Mouse (Mus musculus) ES-E14 (cell line): ENCODE measurements around the gene Ero1lb. TPM values are rescaled to one million over a fixed set of nuclear protein-coding genes. Genes with fewer than 3 reads are reported as not detected.

Experiments used
- DNase-seq: peaks from one replicate; pipeline ENCODE4 v3.0.0-alpha.2; 2013; ENCODE audit warnings: low read depth, low spot score
- H3K27ac ChIP-seq: 2 replicates; pipeline ENCODE4 v1.5.1; 2012; ENCODE audit warnings: low read depth, mild to moderate bottlenecking, low read length, moderate library complexity, mixed read lengths; ENCODE audit not compliant: poor library complexity, insufficient read depth, severe bottlenecking
- H3K36me3 ChIP-seq: 2 replicates; pipeline ENCODE4 v1.6.1; 2012; ENCODE audit warnings: mild to moderate bottlenecking, low read length, moderate library complexity, mixed read lengths; ENCODE audit not compliant: control insufficient read depth, poor library complexity, insufficient read depth, severe bottlenecking
- H3K4me1 ChIP-seq, 2 experiments: fragments of 150-350 bp in 1 of 2; sonication (generic) in 1 of 2; 2 replicates each; pipeline ENCODE4 v1.6.1; 2012; ENCODE audit warnings: low read length in 2 of 2, mild to moderate bottlenecking in 1 of 2, mixed read lengths in 1 of 2; ENCODE audit not compliant: control insufficient read depth in 2 of 2, insufficient read depth in 2 of 2, poor library complexity in 1 of 2
- H3K4me3 ChIP-seq, 2 experiments: fragments of 150-350 bp in 1 of 2; sonication (generic) in 1 of 2; 2 replicates each; pipeline ENCODE4 v1.5.1; 2012; ENCODE audit warnings: low read length in 2 of 2, low read depth in 1 of 2, mild to moderate bottlenecking in 1 of 2, mixed read lengths in 1 of 2; ENCODE audit not compliant: insufficient read depth in 1 of 2, poor library complexity in 1 of 2, severe bottlenecking in 1 of 2
- H3K9ac ChIP-seq: 2 replicates; pipeline ENCODE4 v1.6.1; 2012; ENCODE audit warnings: low read depth, mild to moderate bottlenecking, low read length, mixed read lengths; ENCODE audit not compliant: poor library complexity, insufficient read depth, severe bottlenecking
- H3K9me3 ChIP-seq: fragments of 150-350 bp; sonication (generic); 2 replicates; pipeline ENCODE4 v1.6.1; 2012; ENCODE audit warnings: low read depth, mild to moderate bottlenecking, low read length; ENCODE audit not compliant: control insufficient read depth, insufficient read depth
- CHD2 ChIP-seq: IDR thresholded peaks from 2 replicates; pipeline ENCODE4 v1.6.1; 2014; ENCODE audit warnings: mild to moderate bottlenecking, low read depth, low read length, inconsistent platforms
- HCFC1 ChIP-seq: IDR thresholded peaks from 2 replicates; pipeline ENCODE4 v1.6.1; 2012; ENCODE audit warnings: low read length, inconsistent platforms, borderline replicate concordance; ENCODE audit not compliant: insufficient read depth
- MAFK ChIP-seq: IDR thresholded peaks from 2 replicates; pipeline ENCODE4 v1.6.1; 2014; ENCODE audit warnings: mild to moderate bottlenecking, low read depth, low read length, inconsistent platforms; ENCODE audit not compliant: insufficient read depth
- ZC3H11A ChIP-seq: IDR thresholded peaks from 2 replicates; pipeline ENCODE4 v1.6.1; 2012; ENCODE audit warnings: low read depth, mild to moderate bottlenecking, inconsistent platforms, low read length, borderline replicate concordance
- ZNF384 ChIP-seq: IDR thresholded peaks from 2 replicates; pipeline ENCODE4 v1.6.1; 2012; ENCODE audit warnings: low read depth, low read length, inconsistent platforms
- in situ Hi-C, 2 experiments: fragments of 600-800 bp; cut with MboI; formaldehyde crosslinking; loops; one replicate each; pipeline ENCODE4 v1.15.1; 2025; ENCODE audit warnings: low sequenced_read_pairs in 2 of 2, inconsistent platforms in 1 of 2; ENCODE audit not compliant: unreplicated experiment in 2 of 2
- total RNA-seq: library from RNA; depleted of rRNA; stranded (reverse); fragments of 300-350 nt; gene quantifications from 2 replicates; pipeline ENCODE4 v1.2.3, GENCODE M21; 2012

Gene Ero1lb
- total RNA-seq, 1 experiment, result 3.7 TPM

DNA sequence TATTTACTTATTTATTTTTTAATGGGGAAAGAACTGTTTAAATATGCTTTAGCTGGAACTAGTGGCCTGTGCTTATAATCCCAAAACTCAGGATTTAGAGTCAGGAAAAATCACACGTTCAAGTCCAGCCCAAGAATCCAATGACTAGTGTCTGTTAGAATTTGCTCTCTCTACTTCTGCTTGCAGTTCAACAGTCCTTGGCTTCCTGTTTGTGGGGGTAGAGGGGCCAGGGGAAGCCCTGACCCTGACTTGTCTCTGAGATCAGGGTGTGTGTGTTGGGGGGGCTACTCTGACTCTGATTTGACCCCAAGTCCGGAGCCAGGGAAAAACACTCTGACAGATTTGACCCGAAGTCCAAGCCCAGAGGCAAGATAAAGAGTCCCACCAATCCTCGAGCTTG, 40.0 kb upstream of the Ero1lb start:
- H3K9me3 ChIP-seq, result no peaks in the 10 kb centered on the region
- H3K9ac ChIP-seq, result no peak overlapping the region
- H3K27ac ChIP-seq, result no peak overlapping the region
- H3K4me3 ChIP-seq, result no peak overlapping the region
- no peaks in the 10 kb centered on the region for H3K36me3 ChIP-seq
- TF ChIP-seq ZC3H11A (no peak), HCFC1 (no peak), CHD2 (no peak), ZNF384 (no peak), MAFK (no peak)
- no peaks in the 10 kb centered on the region for H3K4me1 ChIP-seq
- no peak for DNase-seq
- in situ Hi-C loops, result no loop called here

DNA sequence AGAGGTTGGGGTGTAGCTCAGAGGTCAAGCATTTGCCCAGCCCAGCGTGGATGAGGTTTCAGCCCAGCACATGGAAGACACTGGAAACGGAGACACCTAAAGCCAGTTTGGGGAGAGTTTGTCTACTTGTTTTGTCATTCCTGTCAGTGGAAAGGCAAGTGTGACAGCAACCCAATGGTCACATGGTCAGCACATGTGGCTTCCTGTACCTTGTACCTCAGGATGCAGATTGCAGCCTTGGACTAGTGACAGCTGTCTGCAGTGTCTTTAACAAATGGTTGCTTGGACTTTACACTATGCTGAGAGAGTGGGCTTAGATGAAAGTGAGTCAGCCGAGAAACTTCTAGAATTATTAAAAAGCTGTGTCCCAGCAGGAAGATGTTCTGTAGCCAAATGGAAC, 31.0 kb upstream of the Ero1lb start:
- no peak overlapping the region for H3K9ac ChIP-seq
- no peaks in the 10 kb centered on the region for H3K4me1 ChIP-seq
- H3K9me3 ChIP-seq, result no peaks in the 10 kb centered on the region
- in situ Hi-C loops, result no loop called here
- no peak for DNase-seq
- H3K4me3 ChIP-seq, result no peak overlapping the region
- H3K27ac ChIP-seq, result no peak overlapping the region
- no peaks in the 10 kb centered on the region for H3K36me3 ChIP-seq
- TF ChIP-seq ZNF384 (no peak), HCFC1 (no peak), MAFK (no peak), ZC3H11A (no peak)

- in situ Hi-C loops, result no loop called here
- TF ChIP-seq CHD2 (no peak), HCFC1 (no peak)
- peak; percentile 42 for DNase-seq
Observed at GRCm38 (mm10) chr13:12537971-12538370, 27.7 kb upstream of the Ero1lb start.

DNA sequence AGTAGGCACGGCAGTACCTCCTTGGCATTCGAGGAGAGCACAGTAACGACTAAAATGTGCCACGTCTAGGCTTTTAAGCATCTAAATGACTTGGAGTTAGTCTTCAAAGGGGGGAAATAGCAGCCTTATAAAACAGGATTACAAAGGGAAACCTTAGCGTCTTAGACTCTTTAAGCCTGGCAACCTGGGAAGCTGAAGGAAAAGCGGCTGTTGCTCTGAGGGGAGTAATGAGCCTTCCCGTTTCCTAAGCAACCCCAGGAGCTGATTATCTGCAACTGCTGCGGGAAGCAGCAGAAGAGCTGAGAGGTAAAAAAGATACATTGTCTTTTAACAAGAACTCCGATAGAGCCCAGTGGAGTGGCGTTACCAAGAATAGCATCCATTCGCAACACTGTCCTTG, 26.0 kb upstream of the Ero1lb start:
- Histone ChIP-seq H3K27ac (no peak overlapping the region), H3K9me3 (no peaks in the 10 kb centered on the region), H3K4me1 (peaks cover 0 to 3% of the 10 kb centered on the region in 2 experiments; a peak in 1 of 4 replicates), H3K4me3 (no peak overlapping the region), H3K36me3 (no peaks in the 10 kb centered on the region), H3K9ac (no peak overlapping the region)
- in situ Hi-C loops, result no loop called here
- no peak for DNase-seq
- no peak for TF ChIP-seq CHD2
- no peak for TF ChIP-seq MAFK
- no peak for TF ChIP-seq ZNF384
- no peak for TF ChIP-seq ZC3H11A
- no peak for TF ChIP-seq HCFC1

More at GRCm38 (mm10) chr13:12537971-12538370, 27.7 kb upstream of the Ero1lb start:
- Histone ChIP-seq H3K27ac (no peak overlapping the region), H3K9ac (no peak overlapping the region), H3K4me3 (no peak overlapping the region), H3K9me3 (no peaks in the 10 kb centered on the region), H3K36me3 (no peaks in the 10 kb centered on the region), H3K4me1 (peaks cover 0 to 3% of the 10 kb centered on the region in 2 experiments; a peak in 1 of 4 replicates)

DNA sequence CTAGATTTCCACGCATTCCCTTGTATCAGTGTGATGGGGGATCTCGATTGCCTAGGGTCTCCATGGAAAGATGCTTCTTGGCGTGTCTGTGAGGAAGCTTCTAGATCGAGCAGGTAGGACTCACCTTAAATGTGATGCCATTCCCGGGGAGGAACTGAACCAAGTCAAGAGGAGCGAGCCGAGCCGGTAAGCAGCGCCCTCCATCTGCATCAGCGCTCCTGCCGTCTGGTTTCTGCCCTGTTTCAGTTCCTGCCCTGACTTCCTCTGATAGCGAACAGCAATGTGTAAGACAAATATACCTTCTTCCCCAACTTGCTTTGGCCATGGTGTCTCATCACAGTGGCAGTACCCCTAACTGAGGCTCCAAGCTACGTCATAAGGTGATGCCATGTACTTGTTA, 25.6 kb upstream of the Ero1lb start:
- peaks cover 0 to 3% of the 10 kb centered on the region in 2 experiments; a peak in 1 of 4 replicates for H3K4me1 ChIP-seq
- H3K36me3 ChIP-seq, result no peaks in the 10 kb centered on the region
- no peak for DNase-seq
- no peak overlapping the region for H3K9ac ChIP-seq
- H3K27ac ChIP-seq, result no peak overlapping the region
- TF ChIP-seq HCFC1 (no peak), MAFK (no peak), ZC3H11A (no peak), CHD2 (no peak), ZNF384 (no peak)
- no peak overlapping the region for H3K4me3 ChIP-seq
- in situ Hi-C loops, result no loop called here
- no peaks in the 10 kb centered on the region for H3K9me3 ChIP-seq
